Mouse (Mus musculus) kidney, postnatal 10 days (tissue): ENCODE data around the gene Zfp523.

Experiments used
- DNase-seq: peaks from one replicate; pipeline ENCODE4 v3.0.0; 2021; ENCODE audit warnings: mixed read lengths

Gene Zfp523

DNA sequence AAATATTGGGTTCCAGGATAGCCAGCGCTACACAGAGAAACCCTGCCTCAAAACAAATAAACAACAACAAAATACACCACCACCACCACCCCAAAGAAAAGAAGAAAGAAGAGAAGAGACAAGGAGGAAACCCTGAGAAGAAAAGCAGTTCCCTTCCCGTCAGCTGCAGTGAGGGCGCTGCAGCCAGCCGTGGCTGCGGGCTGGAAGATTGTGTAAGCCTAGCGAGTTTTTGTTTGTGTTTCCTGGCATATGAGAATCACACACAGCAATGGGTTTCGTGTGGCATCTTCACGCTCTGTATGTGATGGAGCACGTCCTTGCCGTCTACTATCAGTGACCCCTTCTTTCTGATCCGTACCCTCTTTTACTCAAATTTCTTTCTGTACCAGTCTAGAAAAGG is 69.7 kb downstream of the Zfp523 start:
- no peak for DNase-seq

DNA sequence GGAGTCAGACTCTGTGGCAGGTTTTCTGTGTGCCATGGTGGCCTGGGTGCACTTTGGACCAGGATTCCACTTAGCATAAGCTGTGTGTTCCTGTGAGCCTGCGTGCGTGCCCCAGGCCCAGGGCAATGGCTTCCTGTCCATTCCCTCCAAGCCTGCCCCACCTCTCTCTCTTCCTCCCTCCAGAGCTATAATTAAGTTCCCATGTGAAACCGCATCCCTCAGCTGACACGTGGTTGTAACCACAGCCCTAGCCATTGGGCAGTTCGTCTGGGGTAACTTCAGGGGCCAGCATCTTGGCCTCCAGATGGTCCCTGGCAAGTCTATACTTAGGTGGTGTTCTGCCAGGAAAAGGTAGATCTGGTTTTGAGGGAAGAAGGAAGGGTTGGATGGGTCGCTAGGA is 70.7 kb downstream of the Zfp523 start:
- peak; percentile 51 for DNase-seq

DNA sequence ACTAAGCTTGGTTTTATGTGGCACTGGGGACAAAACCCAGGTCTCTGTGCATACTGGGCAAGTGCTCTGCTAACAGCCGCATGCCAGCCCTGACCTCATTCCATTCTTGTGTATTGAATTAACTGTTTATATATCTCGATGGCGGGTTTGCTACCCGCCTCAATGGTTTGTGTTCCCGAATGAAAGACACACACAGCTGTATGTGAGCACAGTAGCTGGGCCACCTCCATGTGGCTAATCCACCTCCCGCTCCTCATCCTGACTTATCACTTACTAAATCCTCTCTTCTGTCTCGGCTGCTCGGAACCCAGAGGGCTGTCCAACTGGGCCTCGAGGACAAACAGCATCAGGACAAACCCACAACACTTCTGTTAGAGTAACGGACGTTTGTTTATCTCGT is 72.1 kb downstream of the Zfp523 start:
- DNase-seq: no peak

DNA sequence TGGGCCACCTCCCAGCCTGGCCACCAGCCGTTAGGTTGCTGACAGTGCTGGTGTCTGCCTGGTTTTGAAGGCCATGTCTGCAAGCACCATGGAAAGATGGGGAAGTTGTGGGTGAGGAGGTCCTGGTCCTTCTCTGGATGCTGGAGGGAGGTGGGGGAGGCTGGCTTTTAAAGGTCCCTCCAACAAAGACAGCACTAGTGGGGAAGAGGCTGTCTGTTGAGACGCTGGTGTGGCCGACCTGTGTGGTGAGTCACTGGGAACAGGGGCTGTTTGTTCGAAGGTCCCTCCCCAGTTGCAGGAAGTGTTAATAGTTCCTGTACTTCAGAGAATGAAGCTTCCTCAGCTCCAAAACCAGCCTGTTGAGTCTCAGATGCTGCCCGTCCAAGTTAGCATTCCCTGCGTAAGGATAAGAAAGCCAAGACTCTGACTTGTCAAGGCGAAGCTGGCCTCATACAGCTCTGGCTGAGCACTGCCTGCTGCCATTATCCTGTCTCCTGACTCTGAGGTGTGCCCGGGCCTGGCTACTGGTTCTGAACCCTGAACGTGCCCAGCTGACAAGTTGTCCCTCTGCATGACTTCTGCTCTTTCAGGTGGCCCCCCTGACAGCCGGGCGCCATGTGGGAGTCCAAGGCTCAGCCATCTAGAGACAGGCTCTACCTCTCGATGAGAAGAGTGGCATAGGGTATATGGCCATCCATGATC is 74.8 kb downstream of the Zfp523 start:
- DNase-seq: no peak

DNA sequence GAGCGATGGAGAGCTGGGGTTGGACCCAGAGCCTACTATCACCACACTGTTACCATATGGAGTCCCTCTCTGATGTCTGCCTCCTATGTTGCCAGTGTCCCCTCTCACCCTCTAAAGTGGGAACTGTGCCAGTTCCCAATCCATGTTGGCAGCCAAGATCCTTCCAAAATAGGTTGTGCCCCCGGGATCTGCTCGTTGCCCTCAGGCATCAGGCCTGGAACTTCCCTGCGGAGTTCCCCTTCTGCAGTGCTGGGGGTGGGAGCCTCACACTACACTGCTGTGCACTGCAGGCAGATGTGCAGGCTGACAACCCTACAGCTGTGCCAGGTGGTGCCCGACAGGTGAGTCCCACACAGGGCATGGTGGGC is 75.3 kb downstream of the Zfp523 start:
- no peak for DNase-seq

DNA sequence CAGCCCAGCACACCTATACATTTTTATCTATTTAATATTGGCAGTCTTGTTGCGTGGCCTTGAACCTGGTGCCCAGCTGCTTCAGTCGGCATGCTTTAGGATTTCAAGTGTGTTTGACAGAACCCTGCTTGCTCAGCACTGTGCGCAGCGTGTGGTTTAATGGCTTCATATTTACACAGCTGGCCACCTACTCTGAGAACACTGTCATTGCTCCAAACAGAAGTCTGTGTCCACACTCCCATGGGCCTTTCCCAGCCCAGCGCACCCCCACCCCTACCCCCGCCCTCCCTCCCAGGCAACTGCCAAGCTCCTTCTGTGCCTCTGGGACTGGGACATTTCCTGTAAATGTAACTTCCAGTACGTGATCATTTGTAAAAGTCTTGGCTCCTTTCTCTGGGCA is 76.3 kb downstream of the Zfp523 start:
- peak; percentile 62 for DNase-seq

DNA sequence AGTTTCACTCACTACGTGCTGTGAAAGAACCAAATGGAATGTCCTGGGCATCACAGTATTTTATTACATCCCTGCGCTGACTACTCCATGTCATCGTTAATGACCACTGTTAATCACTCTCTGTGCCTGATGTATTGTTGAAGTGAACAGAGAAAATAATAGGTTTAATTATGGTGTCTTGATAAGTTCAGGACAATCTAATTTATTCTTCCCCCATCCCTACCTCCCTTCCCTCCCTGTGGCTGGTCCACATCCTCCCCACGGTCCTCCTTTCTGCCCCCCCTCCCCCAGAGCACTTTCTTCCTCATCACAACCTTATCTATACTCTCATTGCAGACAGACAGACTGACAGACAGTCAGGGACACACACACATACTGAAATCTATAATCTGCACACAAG is 77.9 kb downstream of the Zfp523 start:
- no peak for DNase-seq
